ENCODE assay signal across 19 mouse cellular contexts in genomic region chr4:85854507-85854906, GRCm38 (mm10).
DNase-seq lines count a peak whose midpoint lies in the region; ATAC-seq and TF ChIP-seq lines count a peak whose summit lies in the region.
"Had no signal": no experiment of that assay in that cellular context is flagged by ENCODE, and none has a peak within 500 bp of the region (broad histone marks: within the 10 kb centered on the region; RNA-seq: fewer than 3 reads in every experiment).

No protein-coding gene starts in this region.

- no peak overlapping the region for H3K9ac ChIP-seq in hindbrain, postnatal 0 days (replicated peaks; ENCODE audit: low read length)
- H3K9ac ChIP-seq in hindbrain, embryonic 11.5 days (ENCODE audit: low read depth, low read length) = no peak overlapping the region
- no peak overlapping the region for H3K9ac ChIP-seq in lung, postnatal 0 days (replicated peaks; ENCODE audit: low read depth)
- H3K9ac ChIP-seq: embryonic facial prominence, embryonic 13.5 days; intestine, embryonic 15.5 days; liver, embryonic 13.5 days; stomach, embryonic 15.5 days had no signal

- DNase-seq in heart, adult 11 months = peak; percentile 78
- no peak for DNase-seq in heart, adult 8-10 months (ENCODE audit: low spot score)
- DNase-seq in hindbrain, postnatal 0 days (ENCODE audit: low spot score) = peak; percentile 58
- DNase-seq in hindbrain, embryonic 11.5 days (ENCODE audit: low spot score) = no peak
- peak; percentile 48 for DNase-seq in lung, postnatal 0 days (ENCODE audit: low spot score)
- DNase-seq in lung, postnatal 25 days (ENCODE audit: low spot score) = no peak
- DNase-seq in lung, postnatal 36 days = peak; percentile 13
- DNase-seq: adrenal gland, postnatal 14 days; cerebellum, adult 2 months; liver, embryonic 13.5 days; thymus, adult 2 months had no signal

- H3K27me3 ChIP-seq in hindbrain, postnatal 0 days (ENCODE audit: insufficient read depth, low read length) = no peaks in the 10 kb centered on the region
- H3K27me3 ChIP-seq in hindbrain, embryonic 11.5 days (ENCODE audit: control insufficient read depth, insufficient read depth, low read length) = no peaks in the 10 kb centered on the region
- H3K27me3 ChIP-seq in lung, postnatal 0 days (replicated peaks; ENCODE audit: insufficient read depth, low read length) = no peaks in the 10 kb centered on the region
- H3K27me3 ChIP-seq: embryonic facial prominence, embryonic 13.5 days; intestine, embryonic 15.5 days; liver, embryonic 13.5 days; Patski; stomach, embryonic 15.5 days had no signal

- ATAC-seq in hindbrain, postnatal 0 days = no peak
- ATAC-seq in hindbrain, embryonic 11.5 days (ENCODE audit: low FRiP score) = no peak
- ATAC-seq in lung, postnatal 0 days = no peak; the same call in 1 of the 2 replicates
- ATAC-seq: activated CD4-positive, CD25-positive, alpha-beta regulatory T cell, adult 4 months; intestine, embryonic 15.5 days; Patski had no signal

- 37% methylated on average over 8 of the region's 8 CpGs for WGBS in hindbrain, postnatal 0 days
- 81% methylated on average over 8 of the region's 8 CpGs for WGBS in hindbrain, embryonic 11.5 days
- WGBS in lung, postnatal 0 days = 38% methylated on average over 8 of the region's 8 CpGs

- H3K4me1 ChIP-seq in hindbrain, postnatal 0 days (ENCODE audit: insufficient read depth, low read length) = no peaks in the 10 kb centered on the region
- H3K4me1 ChIP-seq in hindbrain, embryonic 11.5 days (replicated peaks; ENCODE audit: control insufficient read depth, insufficient read depth, low read length) = no peaks in the 10 kb centered on the region
- no peaks in the 10 kb centered on the region for H3K4me1 ChIP-seq in lung, postnatal 0 days (ENCODE audit: insufficient read depth, low read depth, low read length)
- H3K4me1 ChIP-seq: forebrain, embryonic 10.5 days; hindbrain, embryonic 10.5 days; intestine, embryonic 15.5 days; liver, embryonic 13.5 days; stomach, embryonic 15.5 days had no signal

- no peaks in the 10 kb centered on the region for H3K36me3 ChIP-seq in hindbrain, postnatal 0 days (ENCODE audit: insufficient read depth, low read length)
- H3K36me3 ChIP-seq in hindbrain, embryonic 11.5 days (ENCODE audit: control insufficient read depth, insufficient read depth, low read length) = no peaks in the 10 kb centered on the region
- no peaks in the 10 kb centered on the region for H3K36me3 ChIP-seq in lung, postnatal 0 days (ENCODE audit: insufficient read depth, low read length)
- H3K36me3 ChIP-seq: embryonic facial prominence, embryonic 13.5 days; forebrain, embryonic 10.5 days; hindbrain, embryonic 10.5 days; intestine, embryonic 15.5 days; liver, embryonic 13.5 days; stomach, embryonic 15.5 days had no signal

- no peak for TF ChIP-seq EP300 in lung, postnatal 0 days (IDR thresholded peaks at IDR 0.05)

- no peak overlapping the region for H3K4me2 ChIP-seq in hindbrain, postnatal 0 days (ENCODE audit: low read depth, low read length)
- H3K4me2 ChIP-seq in hindbrain, embryonic 11.5 days (replicated peaks; ENCODE audit: low read depth, low read length) = no peak overlapping the region
- H3K4me2 ChIP-seq in lung, postnatal 0 days (replicated peaks; ENCODE audit: low read depth, low read length) = 0 out of 2 replicates have a peak overlapping the region, but pooled peaks have one; percentile 1
- H3K4me2 ChIP-seq: embryonic facial prominence, embryonic 13.5 days; intestine, embryonic 15.5 days; liver, embryonic 13.5 days; stomach, embryonic 15.5 days had no signal

- TF ChIP-seq CTCF in hindbrain, postnatal 0 days (IDR thresholded peaks at IDR 0.05; ENCODE audit: low read depth) = no peak
- no peak for TF ChIP-seq CTCF in lung, postnatal 0 days (IDR thresholded peaks at IDR 0.05)

- no peak overlapping the region for H3K4me3 ChIP-seq in hindbrain, postnatal 0 days (ENCODE audit: low read length)
- H3K4me3 ChIP-seq in hindbrain, embryonic 11.5 days (ENCODE audit: low read depth, low read length) = no peak overlapping the region
- no peak overlapping the region for H3K4me3 ChIP-seq in lung, postnatal 0 days (ENCODE audit: low read depth, low read length)
- H3K4me3 ChIP-seq: embryonic facial prominence, embryonic 13.5 days; forebrain, embryonic 10.5 days; hindbrain, embryonic 10.5 days; intestine, embryonic 15.5 days; layer of hippocampus, adult 2 months; liver, embryonic 13.5 days; stomach, embryonic 15.5 days had no signal

- no peaks in the 10 kb centered on the region for H3K9me3 ChIP-seq in hindbrain, postnatal 0 days (ENCODE audit: low read length)
- no peaks in the 10 kb centered on the region for H3K9me3 ChIP-seq in hindbrain, embryonic 11.5 days (ENCODE audit: control insufficient read depth, low read length)
- H3K9me3 ChIP-seq in lung, postnatal 0 days (ENCODE audit: low read length) = no peaks in the 10 kb centered on the region
- H3K9me3 ChIP-seq: embryonic facial prominence, embryonic 13.5 days; forebrain, embryonic 10.5 days; hindbrain, embryonic 10.5 days; intestine, embryonic 15.5 days; liver, embryonic 13.5 days; stomach, embryonic 15.5 days had no signal

- H3K27ac ChIP-seq in hindbrain, postnatal 0 days = no peak overlapping the region
- H3K27ac ChIP-seq in hindbrain, embryonic 11.5 days (ENCODE audit: low read depth, low read length) = no peak overlapping the region
- no peak overlapping the region for H3K27ac ChIP-seq in lung, postnatal 0 days (ENCODE audit: low read length)
- H3K27ac ChIP-seq: embryonic facial prominence, embryonic 13.5 days; forebrain, embryonic 10.5 days; hindbrain, embryonic 10.5 days; intestine, embryonic 15.5 days; layer of hippocampus, adult 2 months; liver, embryonic 13.5 days; stomach, embryonic 15.5 days had no signal

Comparison
In these comparisons a context has a peak if more than half of its experiments do, and no peak if none do; other contexts are left out.
1. DNase-seq: peak in heart, adult 11 months (single experiment), hindbrain, postnatal 0 days (single experiment), lung, postnatal 0 days (single experiment) and lung, postnatal 36 days (single experiment); none in heart, adult 8-10 months (single experiment), hindbrain, embryonic 11.5 days (single experiment) and lung, postnatal 25 days (single experiment).